Comparison of ENCODE assay signal across 10 mouse cellular contexts in genomic region chr4:124644974-124645433, GRCm38 (mm10). TPM values are rescaled to one million over a fixed set of nuclear protein-coding genes. Genes with fewer than 3 reads are reported as not detected.
DNase-seq lines count a peak whose midpoint lies in the region; ATAC-seq and TF ChIP-seq lines count a peak whose summit lies in the region.
"Had no signal": no experiment of that assay in that cellular context is flagged by ENCODE, and none has a peak within 500 bp of the region (broad histone marks: within the 10 kb centered on the region; RNA-seq: fewer than 3 reads in every experiment).

No protein-coding gene starts in this region.

- no peak overlapping the region for H3K27ac ChIP-seq in stomach, postnatal 0 days (replicated peaks)
- H3K27ac ChIP-seq: midbrain, embryonic 12.5 days had no signal

- no peak overlapping the region for H3K4me3 ChIP-seq in stomach, postnatal 0 days (ENCODE audit: low read depth, low read length)
- H3K4me3 ChIP-seq: midbrain, embryonic 12.5 days had no signal

- peak; percentile 36 for DNase-seq in urinary bladder, postnatal 14 days (ENCODE audit: low spot score)
- no peak for DNase-seq in urinary bladder, adult 2 months (ENCODE audit: low spot score)
- peak; percentile 38 for DNase-seq in c-Kit-positive CD71-positive TER-119-negative erythroid progenitor cells, embryonic 14.5 days (ENCODE audit: low read depth)
- peak; percentile 77 for DNase-seq in liver
- peak; percentile 31 for DNase-seq in stomach, postnatal 0 days (ENCODE audit: low spot score)
- no peak for DNase-seq in thymus, postnatal 25 days
- no peak for DNase-seq in right cerebral cortex, postnatal 25 days
- DNase-seq: right cerebral cortex, postnatal 4 days had no signal

- TF ChIP-seq EP300 in stomach, postnatal 0 days (optimal IDR thresholded peaks at IDR 0.05): no peak

- H3K4me2 ChIP-seq in stomach, postnatal 0 days (replicated peaks; ENCODE audit: low read depth): no peak overlapping the region
- H3K4me2 ChIP-seq: midbrain, embryonic 12.5 days had no signal

- no peaks in the 10 kb centered on the region for H3K27me3 ChIP-seq in stomach, postnatal 0 days (ENCODE audit: control insufficient read depth, insufficient read depth, low read length)

- H3K9ac ChIP-seq in stomach, postnatal 0 days (ENCODE audit: low read length): no peak overlapping the region
- H3K9ac ChIP-seq: midbrain, embryonic 12.5 days had no signal

- peak; percentile 74 for ATAC-seq in stomach, postnatal 0 days (ENCODE audit: low FRiP score, low TSS enrichment)
- no peak for ATAC-seq in CD4-positive, CD25-positive, alpha-beta regulatory T cell, adult 4 months

- H3K36me3 ChIP-seq in stomach, postnatal 0 days (ENCODE audit: control insufficient read depth, insufficient read depth, low read length): no peaks in the 10 kb centered on the region
- H3K36me3 ChIP-seq: midbrain, embryonic 12.5 days had no signal

- 0 out of 2 replicates have a peak, but pooled peaks cover 2% of the 10 kb centered on the region for H3K4me1 ChIP-seq in stomach, postnatal 0 days (replicated peaks; ENCODE audit: control insufficient read depth, insufficient read depth)

- 8% methylated on average over 3 of the region's 3 CpGs for WGBS in stomach, postnatal 0 days

- peak; percentile 44 for TF ChIP-seq CTCF in stomach, postnatal 0 days (IDR thresholded peaks at IDR 0.05; ENCODE audit: low read depth)

- no peaks in the 10 kb centered on the region for H3K9me3 ChIP-seq in stomach, postnatal 0 days (ENCODE audit: control insufficient read depth, low read length)
- H3K9me3 ChIP-seq: midbrain, embryonic 12.5 days had no signal

RNA-seq across cellular contexts. Expression of gene Pou3f1, which starts 11.6 kb away (rescaled TPM):
- polyA plus RNA-seq in urinary bladder, adult 2 months (2012; rRNA removed): 0.14 and 0.18 TPM in 2 replicates
- polyA plus RNA-seq in stomach, postnatal 0 days (2015; fragmentation: Nextera tagmentation; extraction: Ambion mirVana): 0.13 TPM in 2 replicates
- not detected for polyA plus RNA-seq in CD4-positive, CD25-positive, alpha-beta regulatory T cell, adult 4 months (2017; shearing (Covaris generic))

RNA-seq across cellular contexts. Expression of gene 3100002H09Rik, which starts 34.4 kb away (rescaled TPM):
- polyA plus RNA-seq in urinary bladder, adult 2 months (2012; rRNA removed): not detected in 2 replicates
- polyA plus RNA-seq in stomach, postnatal 0 days (2015; fragmentation: Nextera tagmentation; extraction: Ambion mirVana): not detected in 2 replicates
- not detected for polyA plus RNA-seq in CD4-positive, CD25-positive, alpha-beta regulatory T cell, adult 4 months (2017; shearing (Covaris generic))

RNA-seq across cellular contexts. Expression of gene Utp11, which starts 48.4 kb away (rescaled TPM):
- 31.6 and 32.9 TPM in 2 replicates for polyA plus RNA-seq in urinary bladder, adult 2 months (2012; rRNA removed)
- 105 TPM in 2 replicates for polyA plus RNA-seq in stomach, postnatal 0 days (2015; fragmentation: Nextera tagmentation; extraction: Ambion mirVana)
- 10 to 100 TPM; 83.1 to 87.9 TPM for polyA plus RNA-seq in CD4-positive, CD25-positive, alpha-beta regulatory T cell, adult 4 months (2017; shearing (Covaris generic))

RNA-seq across cellular contexts. Expression of gene Fhl3, which starts 55.5 kb away (rescaled TPM):
- polyA plus RNA-seq in urinary bladder, adult 2 months (2012; rRNA removed): 2.7 and 5.2 TPM in 2 replicates
- 7.4 and 9.0 TPM in 2 replicates for polyA plus RNA-seq in stomach, postnatal 0 days (2015; fragmentation: Nextera tagmentation; extraction: Ambion mirVana)
- polyA plus RNA-seq in CD4-positive, CD25-positive, alpha-beta regulatory T cell, adult 4 months (2017; shearing (Covaris generic)): 10 to 100 TPM in 1 of 2 experiments, 1 to 10 TPM in 1; 6.6 to 11.0 TPM

Comparison
In these comparisons a context has a peak if more than half of its experiments do, and no peak if none do; other contexts are left out.
1. DNase-seq: peak in urinary bladder, postnatal 14 days (single experiment), c-Kit-positive CD71-positive TER-119-negative erythroid progenitor cells, embryonic 14.5 days (single experiment), liver (single experiment) and stomach, postnatal 0 days (single experiment); none in urinary bladder, adult 2 months (single experiment), thymus, postnatal 25 days (single experiment) and right cerebral cortex, postnatal 25 days (single experiment).